Comparison of ENCODE assay signal across 8 mouse cellular contexts in the genomic region with DNA sequence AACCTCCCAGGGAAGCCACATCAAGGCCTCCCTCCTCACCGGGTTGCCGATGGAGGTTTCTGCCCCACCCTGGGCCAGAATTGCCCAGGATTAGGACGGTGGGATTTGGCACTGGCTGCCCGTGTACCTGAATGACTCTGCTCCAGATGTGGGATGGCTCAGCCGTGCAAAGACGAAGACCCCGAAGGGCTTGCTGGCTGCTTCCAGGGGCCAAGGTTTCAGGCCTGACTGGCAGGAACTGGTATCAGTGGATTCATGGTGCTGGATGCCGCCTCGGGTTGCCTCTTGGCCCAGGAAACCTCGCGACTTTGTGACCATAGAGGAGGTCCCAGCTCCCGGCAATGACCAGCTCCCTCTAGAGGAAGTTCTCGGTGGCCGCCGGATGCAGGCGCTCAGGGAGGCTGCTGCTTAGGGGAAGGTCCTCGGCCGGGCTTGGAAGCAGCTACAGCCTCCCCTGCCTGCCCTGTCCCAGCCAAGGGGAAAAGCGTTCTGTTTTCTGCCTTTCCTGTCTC. TPM values are rescaled to one million over a fixed set of nuclear protein-coding genes. Genes with fewer than 3 reads are reported as not detected.
A peak's percentile ranks its signal among the peaks of the same experiment; 100 is the strongest.
DNase-seq lines count a peak whose midpoint lies in the region; ATAC-seq and TF ChIP-seq lines count a peak whose summit lies in the region.

No protein-coding gene starts in this region.

- peak; percentile 62 for TF ChIP-seq CTCF in G1E (IDR thresholded peaks at IDR 0.05; ENCODE audit: low read depth, low read length)
- peak; percentile 83 for TF ChIP-seq CTCF in forebrain, postnatal 0 days (IDR thresholded peaks at IDR 0.05; ENCODE audit: low read depth)

- H3K9me3 ChIP-seq in G1E (replicated peaks) = no peaks in the 10 kb centered on the region
- no peaks in the 10 kb centered on the region for H3K9me3 ChIP-seq in forebrain, postnatal 0 days (ENCODE audit: low read length)
- no peaks in the 10 kb centered on the region for H3K9me3 ChIP-seq in lung, embryonic 16.5 days (ENCODE audit: control insufficient read depth, low read length)

- WGBS in forebrain, postnatal 0 days = 2% methylated on average over 19 of the region's 19 CpGs
- under 1% methylated on average over 19 of the region's 19 CpGs for WGBS in lung, embryonic 16.5 days

- H3K9ac ChIP-seq in forebrain, postnatal 0 days = peak overlapping the region; percentile 98
- peak overlapping the region; percentile 90 for H3K9ac ChIP-seq in lung, embryonic 16.5 days (ENCODE audit: low read length)

- H3K4me1 ChIP-seq in G1E (ENCODE audit: insufficient read depth, low read depth, low read length) = peaks cover 63% of the 10 kb centered on the region
- peaks cover 6% of the 10 kb centered on the region; the same call in 1 of the 2 replicates for H3K4me1 ChIP-seq in forebrain, postnatal 0 days (ENCODE audit: insufficient read depth)
- peaks cover 11% of the 10 kb centered on the region for H3K4me1 ChIP-seq in lung, embryonic 16.5 days (replicated peaks; ENCODE audit: control insufficient read depth, insufficient read depth, low read length)

- peak overlapping the region; percentile 79 for H3K4me3 ChIP-seq in G1E (ENCODE audit: low read depth, low read length)
- peak overlapping the region; percentile 76 for H3K4me3 ChIP-seq in forebrain, postnatal 0 days (ENCODE audit: low read depth, low read length)
- H3K4me3 ChIP-seq in lung, embryonic 16.5 days (ENCODE audit: low read length) = peak overlapping the region; percentile 74

- peak; percentile 98 for DNase-seq in G1E (ENCODE audit: low spot score)
- DNase-seq in cerebellum, adult 18-20 months = peak; percentile 93 to 94
- DNase-seq in forebrain, postnatal 0 days = peak; percentile 87
- peak; percentile 89 for DNase-seq in layer of hippocampus, adult 9-10 months (ENCODE audit: low spot score)
- DNase-seq in ovary, postnatal 10 days (ENCODE audit: low spot score) = peak; percentile 67
- peak; percentile 86 to 89 for DNase-seq in thymus, postnatal 10 days (ENCODE audit: low spot score in 2 of 2)

- no peaks in the 10 kb centered on the region for H3K27me3 ChIP-seq in G1E (ENCODE audit: insufficient read depth, low read length)
- H3K27me3 ChIP-seq in forebrain, postnatal 0 days (ENCODE audit: insufficient read depth, low read length) = no peaks in the 10 kb centered on the region
- no peaks in the 10 kb centered on the region for H3K27me3 ChIP-seq in lung, embryonic 16.5 days (ENCODE audit: control insufficient read depth, insufficient read depth, low read depth, low read length)

- peak; percentile 81 for ATAC-seq in G1E (ENCODE audit: extremely low read depth, insufficient number of reproducible peaks, low FRiP score, poor library complexity, severe bottlenecking)
- ATAC-seq in forebrain, postnatal 0 days = peak; percentile 94
- ATAC-seq in hematopoietic stem cell, adult 5-6 weeks (replicated peaks in 1 of 2; ENCODE audit: insufficient read depth in 1 of 2, low FRiP score in 2 of 2, low TSS enrichment in 1 of 2, low read depth in 1 of 2, poor library complexity in 2 of 2, severe bottlenecking in 2 of 2) = peak; percentile 78 to 83
- peak; percentile 92 for ATAC-seq in lung, embryonic 16.5 days (ENCODE audit: low read depth)

- H3K27ac ChIP-seq in forebrain, postnatal 0 days (ENCODE audit: low read depth, low read length) = peak overlapping the region; percentile 74
- peak overlapping the region; percentile 78 for H3K27ac ChIP-seq in lung, embryonic 16.5 days (ENCODE audit: low read length)

- H3K4me2 ChIP-seq in forebrain, postnatal 0 days (ENCODE audit: low read depth) = peak overlapping the region; percentile 91
- peak overlapping the region; percentile 70 for H3K4me2 ChIP-seq in lung, embryonic 16.5 days (ENCODE audit: low read depth, low read length)

- peaks cover 35% of the 10 kb centered on the region for H3K36me3 ChIP-seq in G1E (replicated peaks)
- peaks cover 23% of the 10 kb centered on the region for H3K36me3 ChIP-seq in forebrain, postnatal 0 days (ENCODE audit: insufficient read depth)
- peaks cover 12% of the 10 kb centered on the region for H3K36me3 ChIP-seq in lung, embryonic 16.5 days (ENCODE audit: control insufficient read depth, insufficient read depth, low read length)

RNA-seq across cellular contexts. Expression of a gene that starts 0.5 kb away (rescaled TPM):
- total RNA-seq in G1E (2014; fragmentation: Nextera tagmentation) (231 and 242 TPM in 2 replicates), G1E (2017) (57.5 and 64.5 TPM in 2 replicates)
- polyA plus RNA-seq in G1E (2012) = 222 and 227 TPM in 2 replicates
- 36.5 and 48.1 TPM in 2 replicates for total RNA-seq in forebrain, postnatal 0 days (2014; rRNA removed)
- polyA plus RNA-seq in forebrain, postnatal 0 days (2015; fragmentation: Nextera tagmentation; extraction: Ambion mirVana) = 2.5 and 3.5 TPM in 2 replicates
- total RNA-seq in hematopoietic stem cell, adult 5-6 weeks (2017) = 31.1 and 42.1 TPM in 2 replicates
- 7.8 and 8.1 TPM in 2 replicates for polyA plus RNA-seq in lung, embryonic 16.5 days (2015; fragmentation: Nextera tagmentation; extraction: Ambion mirVana)

RNA-seq across cellular contexts. Expression of a gene that starts 28.8 kb away (rescaled TPM):
- total RNA-seq in G1E (2014; fragmentation: Nextera tagmentation) (2.7 and 3.2 TPM in 2 replicates), G1E (2017) (6.9 and 7.1 TPM in 2 replicates)
- polyA plus RNA-seq in G1E (2012) = 4.7 and 4.9 TPM in 2 replicates
- total RNA-seq in forebrain, postnatal 0 days (2014; rRNA removed) = 1.8 and 2.9 TPM in 2 replicates
- polyA plus RNA-seq in forebrain, postnatal 0 days (2015; fragmentation: Nextera tagmentation; extraction: Ambion mirVana) = 0.30 TPM in 2 replicates
- 13.2 and 13.3 TPM in 2 replicates for total RNA-seq in hematopoietic stem cell, adult 5-6 weeks (2017)
- 6.1 TPM in 2 replicates for polyA plus RNA-seq in lung, embryonic 16.5 days (2015; fragmentation: Nextera tagmentation; extraction: Ambion mirVana)

RNA-seq across cellular contexts. Expression of a gene that starts 55.4 kb away (rescaled TPM):
- total RNA-seq in G1E (2014; fragmentation: Nextera tagmentation) (3.6 and 4.4 TPM in 2 replicates), G1E (2017) (25.6 and 27.5 TPM in 2 replicates)
- 10.9 and 11.1 TPM in 2 replicates for polyA plus RNA-seq in G1E (2012)
- 20.9 and 22.5 TPM in 2 replicates for total RNA-seq in forebrain, postnatal 0 days (2014; rRNA removed)
- polyA plus RNA-seq in forebrain, postnatal 0 days (2015; fragmentation: Nextera tagmentation; extraction: Ambion mirVana) = 4.2 and 6.8 TPM in 2 replicates
- 27.6 and 27.8 TPM in 2 replicates for total RNA-seq in hematopoietic stem cell, adult 5-6 weeks (2017)
- 16.5 and 17.1 TPM in 2 replicates for polyA plus RNA-seq in lung, embryonic 16.5 days (2015; fragmentation: Nextera tagmentation; extraction: Ambion mirVana)

Comparison
In these comparisons a context has a peak if more than half of its experiments do, and no peak if none do; other contexts are left out.
1. Peak in every context shown above with its lines: DNase-seq, ATAC-seq, H3K4me3 ChIP-seq and H3K27ac ChIP-seq.